Mouse (Mus musculus) gastrocnemius, postnatal 36 days (tissue): ENCODE results near the gene Spns3. TPM values are rescaled to one million over a fixed set of nuclear protein-coding genes. Genes with fewer than 3 reads are reported as not detected.

Experiments used
- DNase-seq, 2 experiments: peaks; one replicate each; pipeline ENCODE4 v3.0.0; 2022
- intact Hi-C: fragments of 180-260 bp; cut with DNase I; formaldehyde crosslinking; loops from one replicate; pipeline ENCODE4 v1.15.1; 2025
- long read RNA-seq, 2 experiments: library from polyadenylated mRNA; stranded (forward); transcript quantifications; one replicate each; pipeline ENCODE4 v2.0.0; 2021
- total RNA-seq, 2 experiments: library from RNA; stranded (reverse); gene quantifications; 2 replicates each; pipeline ENCODE4 v1.2.3; 2021

Gene Spns3
- under 1 TPM; 0.10 to 0.12 TPM for total RNA-seq
- long read RNA-seq, experiment 1, result 0 reads
- long read RNA-seq, experiment 2, result 0 reads

DNA sequence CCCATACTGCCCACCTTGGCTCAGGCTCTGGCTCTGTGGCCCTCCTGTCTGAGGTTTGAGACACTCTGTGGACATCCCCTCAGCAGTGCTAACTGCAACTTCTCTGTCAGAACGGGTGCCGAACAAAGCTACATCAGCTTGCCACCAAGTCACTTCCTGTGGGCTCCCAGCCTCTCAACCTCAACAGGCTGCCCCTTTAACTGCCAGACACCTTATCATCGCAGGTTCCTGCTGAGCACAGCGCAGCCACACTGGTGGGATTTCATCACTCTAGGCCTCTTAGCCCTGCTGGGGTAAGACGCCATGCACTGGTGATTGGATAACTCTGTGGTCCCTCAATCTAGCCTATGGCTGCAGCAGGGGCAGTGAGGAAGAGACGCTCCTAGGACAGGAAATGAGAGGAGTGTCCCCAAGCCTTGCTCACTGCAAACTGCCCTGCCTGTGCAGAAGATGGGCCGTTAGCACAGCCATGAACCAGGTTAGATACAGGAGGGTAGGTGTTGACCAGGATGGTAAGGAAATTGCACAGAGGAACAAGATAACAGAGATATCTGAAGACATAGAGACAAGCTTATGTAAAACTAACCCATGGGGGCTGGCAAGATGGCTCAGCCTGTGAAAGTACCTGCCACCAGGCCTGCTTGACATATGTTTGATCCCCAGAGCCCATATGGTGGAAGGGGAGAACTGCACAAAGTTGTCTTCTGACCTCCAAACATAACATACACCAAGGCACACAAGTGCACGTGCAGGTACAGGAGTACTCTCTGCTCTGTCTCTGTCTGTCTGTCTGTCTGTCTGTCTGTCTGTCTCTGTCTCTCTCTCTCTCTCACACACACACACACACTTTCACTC, at the start of gene Spns3:
Gene Spns3 (minus strand): TSS at position 373 of the 855 bp plus-strand sequence.
- intact Hi-C loops, result no loop called here
- no peak for DNase-seq

DNA sequence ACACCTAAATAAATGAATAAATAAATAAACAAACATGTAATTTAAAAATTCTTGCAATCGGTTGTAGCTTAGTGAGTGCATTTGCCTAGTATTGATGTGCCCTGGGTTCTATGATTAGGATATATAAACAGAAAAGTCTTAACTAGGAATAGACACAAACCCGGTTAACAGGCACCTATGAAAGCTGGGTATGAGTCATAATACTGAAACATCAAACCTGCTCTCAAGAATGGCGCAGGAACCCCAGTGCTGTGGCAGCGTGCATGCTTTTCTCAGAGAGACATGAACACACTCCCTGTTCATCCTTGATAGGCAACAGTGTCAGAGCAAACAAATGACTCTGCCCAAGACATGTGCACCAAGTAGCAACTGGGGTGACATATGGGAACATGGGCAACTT, 47.5 kb upstream of the Spns3 start:
- intact Hi-C loops, result no loop called here
- no peak for DNase-seq

DNA sequence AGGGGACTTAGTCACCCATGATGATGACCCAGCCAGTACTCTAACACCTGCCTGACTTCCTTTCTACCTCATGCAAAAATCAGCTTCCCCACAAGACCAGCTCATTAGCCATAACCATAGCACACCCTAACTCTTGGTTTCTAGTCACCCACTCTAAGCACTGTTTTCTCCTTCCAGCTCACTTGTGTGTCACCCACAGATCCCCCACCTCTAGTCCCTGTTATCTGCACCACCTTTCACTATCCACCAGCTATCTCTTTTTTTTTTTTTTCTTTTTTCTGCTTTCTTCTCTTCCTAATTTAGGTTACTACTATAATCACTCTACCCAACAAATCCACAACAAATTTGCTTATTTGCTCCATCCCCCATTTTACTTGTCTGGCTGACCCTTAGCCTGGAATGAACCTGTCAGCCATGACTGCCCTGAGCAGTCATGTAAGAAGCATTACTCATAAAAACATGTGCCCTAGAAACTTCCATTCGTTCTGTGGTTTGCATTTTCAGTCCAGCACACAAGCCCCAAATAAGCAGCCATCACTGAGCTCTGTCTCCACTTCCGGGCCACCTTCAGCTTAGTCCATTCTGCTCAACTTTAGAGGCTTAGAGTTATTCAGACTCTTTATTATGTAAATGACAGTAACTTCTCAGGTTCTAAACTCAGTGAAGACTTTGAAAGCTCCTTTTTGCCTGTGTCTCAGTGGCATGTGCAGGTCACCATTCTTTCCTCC, 44.9 kb upstream of the Spns3 start:
- DNase-seq, result no peak
- intact Hi-C loops, result no loop called here

DNA sequence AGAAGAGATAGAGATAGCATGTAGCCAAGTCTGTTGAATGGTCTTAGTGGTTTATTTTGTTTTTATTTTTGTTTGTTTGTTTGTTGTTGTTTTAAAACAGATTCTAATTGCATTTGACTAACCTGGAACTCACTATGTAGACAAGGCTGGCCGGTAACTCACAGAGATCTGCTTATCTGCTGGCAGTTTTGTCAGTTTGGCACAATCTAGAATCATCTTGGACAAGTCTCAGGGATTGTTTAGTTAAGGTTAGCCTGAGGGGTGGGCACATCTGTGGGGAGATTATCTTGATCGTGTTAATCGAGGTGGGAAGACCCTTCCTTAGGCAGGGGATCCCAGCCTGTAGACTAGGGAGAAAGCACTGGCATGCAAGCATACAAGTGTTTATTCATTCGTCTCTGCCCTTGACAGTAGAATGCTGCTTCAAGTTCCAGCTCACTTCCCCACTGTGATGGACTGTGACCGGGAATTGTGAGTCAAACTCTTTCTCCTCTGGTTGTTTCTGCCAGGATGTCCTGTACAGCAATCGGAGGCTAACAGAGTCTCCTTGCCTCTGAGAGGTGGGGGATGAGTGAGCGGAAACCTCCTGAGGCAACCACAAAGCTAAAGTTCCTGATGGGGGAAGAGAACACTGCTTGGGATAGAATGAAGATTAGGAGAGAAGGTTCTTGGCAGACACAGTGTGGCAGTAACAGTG, 37.4 kb upstream of the Spns3 start:
- DNase-seq, result no peak
- intact Hi-C loops, result no loop called here

DNA sequence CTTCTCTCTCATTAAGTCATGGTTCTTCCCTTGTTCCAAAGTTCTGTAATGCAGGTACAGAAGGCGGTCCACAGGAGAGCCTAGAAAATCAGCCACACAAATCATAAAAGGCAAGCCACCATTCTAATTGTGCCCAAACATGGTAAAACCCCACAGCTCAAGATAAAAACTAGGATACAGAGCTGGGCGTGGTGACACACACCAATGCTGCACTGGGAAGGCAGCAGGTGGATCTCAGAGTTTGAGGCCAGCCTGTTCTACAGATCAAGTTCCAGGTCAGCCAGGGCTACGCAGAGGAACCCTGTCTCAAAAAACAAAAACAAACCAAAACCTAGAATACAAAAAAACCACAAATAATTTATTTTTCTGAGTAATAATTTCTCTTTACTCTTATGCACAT, 36.3 kb upstream of the Spns3 start:
- intact Hi-C loops, result no loop called here
- no peak for DNase-seq

DNA sequence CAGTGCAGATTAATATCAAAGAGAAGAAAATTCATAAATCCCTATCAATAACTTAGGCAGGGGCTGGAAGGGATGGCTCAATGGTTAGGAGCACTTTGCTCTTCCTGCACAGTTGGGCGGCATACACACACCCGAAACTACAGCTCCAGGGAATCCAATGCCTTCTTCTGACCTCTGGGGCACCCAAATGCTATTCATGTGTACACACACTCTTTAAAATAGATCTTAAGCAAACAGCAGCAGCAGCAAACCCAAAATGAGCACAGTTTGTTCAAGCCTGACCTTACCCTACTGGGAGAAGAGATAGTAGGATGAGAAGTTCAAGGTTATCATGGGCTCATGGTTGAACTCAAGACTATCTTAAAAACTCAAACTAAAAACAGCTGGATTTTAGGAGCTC, 32.8 kb upstream of the Spns3 start:
- intact Hi-C loops, result loop anchor here (2.0 kb wide), 1 partner anchor 24 kb away; the partner anchor contains the start of gene Ube2g1
- DNase-seq, result no peak

DNA sequence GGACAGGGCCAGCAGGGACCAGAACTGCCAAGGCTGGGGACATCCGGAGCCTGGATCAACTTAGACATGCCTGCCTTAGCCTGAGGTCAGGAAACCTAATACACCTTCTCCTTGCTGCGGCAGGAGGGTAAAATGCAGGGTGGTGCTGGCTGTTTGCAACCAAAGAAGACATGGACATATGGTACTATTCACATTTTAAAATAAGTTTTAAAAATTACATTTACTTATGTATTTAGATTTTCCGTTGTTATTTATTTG, 32.1 kb upstream of the Spns3 start:
- peak in 1 of 2 experiments; percentile 29 for DNase-seq
- intact Hi-C loops, result loop anchor here (2.0 kb wide), 1 partner anchor 24 kb away; the partner anchor contains the start of gene Ube2g1

DNA sequence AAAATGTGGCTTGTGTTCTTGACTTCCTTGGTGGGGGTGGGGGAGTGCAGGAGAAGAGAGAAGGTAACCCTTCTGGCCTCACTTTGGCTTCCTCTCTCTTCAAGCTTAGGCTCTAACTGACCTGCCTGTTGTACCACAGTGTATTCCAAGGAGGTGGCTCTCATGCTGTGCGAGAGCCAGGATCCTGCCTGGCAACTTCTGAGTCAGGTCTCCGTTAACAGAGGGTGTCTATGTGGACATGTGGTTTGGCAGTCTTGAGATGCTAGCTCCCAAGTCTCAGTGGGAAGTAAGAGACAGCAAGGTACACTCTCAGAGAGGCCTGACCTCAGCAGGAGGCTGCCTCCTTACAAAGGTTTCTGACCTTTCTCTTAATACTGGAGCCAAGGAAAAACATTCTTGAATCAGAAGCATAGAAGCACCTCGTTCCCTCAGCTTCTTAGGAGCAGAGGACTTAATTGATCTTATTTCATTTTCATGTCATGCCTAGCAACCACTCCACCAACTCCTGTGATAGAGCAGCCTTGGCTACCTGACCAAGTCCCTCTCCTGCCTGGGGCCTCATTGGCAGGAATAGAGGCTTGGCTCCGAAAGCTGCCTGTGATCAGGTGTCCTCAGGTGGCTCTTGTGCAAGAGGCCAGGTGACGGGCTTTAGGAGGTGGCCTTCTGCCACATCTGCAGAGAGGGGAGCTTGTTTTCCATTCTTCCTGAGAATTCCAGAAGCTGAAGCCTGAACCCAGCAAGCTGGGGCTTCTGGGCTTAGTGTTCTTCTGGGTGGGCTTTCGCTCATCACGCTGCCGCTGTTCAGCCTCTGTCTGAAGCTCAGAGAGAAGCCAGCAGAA, 31.5 kb upstream of the Spns3 start:
- intact Hi-C loops, result loop anchor here (2.0 kb wide), 1 partner anchor 25 kb away; the partner anchor contains the start of gene Ube2g1
- peak; percentile 51 to 53 for DNase-seq

DNA sequence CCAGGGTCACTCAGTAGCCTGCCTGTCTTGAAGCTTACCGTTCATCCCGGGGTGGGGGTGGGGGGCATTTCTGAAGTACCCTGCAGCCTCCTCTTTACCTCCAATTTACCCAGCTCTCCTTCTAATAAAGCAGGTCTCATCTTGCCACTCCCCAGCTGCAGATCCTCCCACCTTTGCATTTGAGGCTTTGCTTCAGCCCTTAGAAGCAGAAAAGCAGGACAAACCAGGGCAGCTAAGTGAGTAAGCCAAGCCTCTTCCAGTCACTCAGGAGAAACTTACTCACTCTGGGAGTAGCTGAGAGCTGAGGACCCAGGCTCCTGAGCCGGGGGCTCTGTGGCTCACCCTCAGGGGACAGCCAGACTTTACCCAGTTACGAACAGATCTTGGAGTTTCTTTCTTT, 28.2 kb upstream of the Spns3 start:
- DNase-seq, result no peak
- intact Hi-C loops, result no loop called here

DNA sequence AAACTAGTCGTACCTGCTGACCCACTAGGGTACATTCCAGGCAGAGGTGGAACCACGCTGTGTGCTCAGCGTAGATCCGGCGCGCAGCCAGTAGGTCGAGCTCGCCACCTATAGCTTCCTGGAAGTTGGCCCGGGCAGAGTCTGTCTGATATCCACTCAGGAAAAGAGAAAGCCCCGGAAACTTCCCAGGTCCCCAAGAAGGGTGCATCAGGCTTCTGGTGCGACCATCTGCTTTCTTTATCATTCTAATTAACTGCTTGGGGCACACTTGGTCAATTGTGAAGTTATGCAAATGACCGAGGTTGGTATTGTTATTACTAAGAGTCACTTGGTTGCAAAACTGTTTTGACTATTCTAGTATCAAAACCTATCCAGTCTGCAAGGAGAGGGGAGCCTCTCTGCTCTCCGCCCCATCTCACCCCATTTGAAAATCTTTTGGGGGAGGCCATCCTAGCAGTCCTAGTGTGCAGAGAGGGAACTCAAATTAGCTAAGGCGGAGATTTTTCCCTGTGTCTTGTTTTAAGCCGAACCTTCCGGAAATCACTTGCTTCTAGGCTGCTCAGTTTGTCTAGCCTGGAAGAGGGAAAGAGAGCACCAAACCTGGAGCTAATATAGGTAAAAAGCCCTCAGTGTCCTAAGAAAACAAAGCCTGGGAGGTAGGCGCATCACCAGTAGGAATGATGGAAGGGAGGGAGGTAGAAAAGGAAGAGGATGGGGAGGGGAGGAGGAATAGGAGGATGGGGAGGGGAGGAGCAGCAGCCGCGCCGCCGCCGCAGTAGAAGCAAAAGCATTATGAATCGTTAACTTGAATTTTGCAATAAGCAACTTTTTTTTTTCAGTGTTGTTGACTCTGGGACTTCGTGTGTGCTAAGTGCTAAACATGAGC, 26.4 kb upstream of the Spns3 start:
- no peak for DNase-seq
- intact Hi-C loops, result no loop called here

DNA sequence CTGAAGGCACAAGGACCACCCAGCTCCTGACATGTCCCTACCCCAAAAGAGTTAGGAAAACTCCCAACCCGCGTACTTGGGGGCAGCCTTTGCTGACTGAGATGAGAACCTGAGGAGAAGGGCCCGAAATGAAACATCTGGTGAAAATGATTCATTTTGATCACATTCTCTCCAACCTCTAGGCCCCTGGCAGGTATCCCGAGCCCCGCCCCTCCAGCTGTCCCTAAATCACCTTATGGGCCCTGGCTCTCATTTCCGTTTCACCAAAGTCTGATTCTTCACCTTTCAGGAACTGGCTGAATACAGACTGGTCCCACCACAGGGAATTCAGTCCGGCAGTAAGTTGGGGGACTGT, 25.8 kb upstream of the Spns3 start:
- intact Hi-C loops, result no loop called here

DNA sequence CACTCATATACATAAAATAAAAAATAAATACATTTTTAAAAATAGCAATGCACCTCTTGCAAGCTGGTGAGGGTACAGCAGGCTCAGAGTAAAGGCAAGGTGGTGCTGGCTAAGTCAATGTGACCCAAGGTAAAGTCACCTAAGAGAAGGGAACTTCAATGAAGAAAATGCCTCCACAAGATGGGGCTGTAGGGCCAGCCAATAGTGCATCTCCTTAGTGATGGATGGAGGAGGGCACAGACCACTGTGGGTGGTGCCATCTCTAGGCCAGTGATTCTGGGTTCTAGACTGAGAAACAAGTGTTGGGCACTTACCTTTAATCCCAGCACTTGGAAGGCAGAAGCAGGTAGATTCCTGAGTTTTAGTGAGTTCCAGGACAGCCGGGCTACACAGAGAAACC, 23.5 kb upstream of the Spns3 start:
- no peak for DNase-seq
- intact Hi-C loops, result loop anchor here (1.0 kb wide), 1 partner anchor 151 kb away; no protein-coding TSS in a partner anchor

More for the DNA sequence above, 25.8 kb upstream of the Spns3 start:
- DNase-seq, result no peak

DNA sequence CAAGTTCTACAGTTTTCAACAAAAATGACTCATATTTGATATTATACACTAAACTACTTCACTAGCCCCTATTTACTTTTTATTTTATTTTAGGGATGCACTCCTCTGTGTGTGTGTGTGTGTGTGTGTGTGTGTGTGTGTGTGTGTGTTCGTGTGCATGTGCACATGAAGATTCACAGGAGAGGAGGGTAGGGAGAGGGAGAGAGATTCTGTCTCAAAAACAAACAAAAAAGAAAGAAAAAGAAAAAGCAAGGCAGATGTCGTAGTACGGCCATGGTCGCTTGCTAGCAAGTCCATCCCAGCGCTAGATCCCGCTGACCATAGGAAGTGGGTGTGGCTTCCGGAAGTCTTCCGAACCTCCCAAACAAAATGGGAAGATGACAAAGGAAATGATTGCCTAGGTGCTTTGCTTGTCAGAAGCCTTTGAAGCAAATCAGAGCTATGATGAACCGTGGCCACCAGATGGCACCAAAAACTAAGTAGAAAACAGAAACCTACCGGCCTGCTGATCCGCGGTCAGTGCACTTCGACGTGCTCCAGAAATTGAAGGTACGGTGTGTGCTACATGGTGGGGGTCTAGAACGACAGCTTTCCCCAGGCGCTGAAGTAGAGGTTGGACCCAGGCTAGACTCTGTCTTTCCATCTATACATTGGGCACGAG, 20.1 kb upstream of the Spns3 start:
- intact Hi-C loops, result loop anchor here (2.0 kb wide), 1 partner anchor 152 kb away; no protein-coding TSS in a partner anchor

DNA sequence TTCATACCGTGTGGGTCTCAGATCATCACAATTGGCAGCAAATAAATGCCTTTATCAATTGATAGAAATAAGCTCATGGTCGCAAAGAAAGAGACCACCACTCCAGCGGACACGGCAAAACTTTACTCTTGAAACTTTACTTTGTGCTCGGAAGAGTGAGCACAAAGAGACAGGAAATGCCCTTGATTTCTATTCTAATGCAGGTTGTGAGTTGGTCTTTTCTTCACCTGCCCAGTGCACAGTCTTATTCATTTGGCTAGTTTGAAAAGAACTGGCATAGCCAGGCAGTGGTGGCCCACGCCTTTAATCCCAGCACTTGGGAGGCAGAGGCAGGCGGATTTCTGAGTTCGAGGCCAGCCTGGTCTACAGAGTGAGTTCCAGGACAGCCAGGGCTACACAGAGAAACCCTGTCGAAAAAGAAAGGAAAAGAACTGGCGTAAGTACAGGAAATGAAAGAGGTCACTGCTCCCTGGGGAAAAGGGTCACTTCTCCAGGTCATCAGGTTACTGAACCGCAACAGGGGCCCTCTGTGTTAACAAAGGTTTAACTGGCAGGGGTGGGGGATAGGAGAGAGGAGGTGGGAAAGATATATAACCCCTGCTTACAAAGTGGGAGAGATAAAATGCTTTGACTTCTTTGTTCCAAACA, 19.5 kb upstream of the Spns3 start:
- no peak for DNase-seq
- intact Hi-C loops, result loop anchor here (2.0 to 5.0 kb wide), 2 partner anchors 153 to 227 kb away; no protein-coding TSS in a partner anchor

More for the DNA sequence above, 20.1 kb upstream of the Spns3 start:
- peak; percentile 65 to 71 for DNase-seq

DNA sequence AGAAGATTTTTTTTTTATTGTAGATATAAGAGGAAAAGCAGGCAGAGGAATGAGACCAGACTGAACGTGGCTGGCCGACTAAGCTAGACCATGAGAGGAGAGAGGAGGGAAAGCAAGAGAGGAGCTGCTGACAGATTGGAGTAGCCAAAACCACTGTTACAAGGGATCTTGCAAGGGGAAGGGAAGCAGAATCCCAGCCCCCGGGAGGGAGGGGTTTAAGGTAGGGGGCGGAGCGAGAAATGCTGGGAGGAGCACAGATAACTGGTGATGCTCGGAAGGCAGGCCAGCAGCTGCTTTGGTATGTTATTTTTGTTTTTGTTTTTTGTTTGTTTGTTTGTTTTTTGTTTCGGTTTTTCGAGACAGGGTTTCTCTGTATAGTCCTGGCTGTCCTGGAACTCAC, 18.7 kb upstream of the Spns3 start:
- DNase-seq, result no peak
- intact Hi-C loops, result loop anchor here (5.0 kb wide), 1 partner anchor 227 kb away; no protein-coding TSS in a partner anchor

DNA sequence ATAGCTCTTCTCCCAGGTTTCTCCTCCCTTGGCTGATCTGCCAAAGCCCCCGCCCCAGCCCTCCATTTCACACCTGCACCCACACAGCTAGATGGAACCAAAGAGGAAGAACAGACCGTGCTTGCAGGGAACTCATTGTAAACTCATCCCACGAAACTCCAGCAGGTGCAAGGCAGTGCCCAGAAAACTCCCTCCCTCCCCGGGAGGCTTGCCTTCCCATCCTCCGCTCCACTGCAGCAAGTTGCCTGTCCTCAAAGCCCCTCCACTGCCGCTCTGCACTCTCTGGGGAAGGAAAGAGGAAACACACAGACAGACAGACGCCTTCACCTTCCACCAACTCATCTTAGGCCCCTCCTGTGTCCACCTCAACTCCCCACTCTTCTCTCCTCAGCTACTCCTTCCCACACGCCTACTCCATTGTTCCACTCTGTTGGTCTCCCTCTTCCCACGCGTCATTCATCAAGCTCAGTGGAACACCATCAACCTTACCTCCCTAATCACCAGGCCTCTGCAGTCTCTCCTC, 16.6 kb upstream of the Spns3 start:
- intact Hi-C loops, result loop anchor here (2.0 to 5.0 kb wide), 2 partner anchors 130 to 225 kb away; no protein-coding TSS in a partner anchor
- no peak for DNase-seq

DNA sequence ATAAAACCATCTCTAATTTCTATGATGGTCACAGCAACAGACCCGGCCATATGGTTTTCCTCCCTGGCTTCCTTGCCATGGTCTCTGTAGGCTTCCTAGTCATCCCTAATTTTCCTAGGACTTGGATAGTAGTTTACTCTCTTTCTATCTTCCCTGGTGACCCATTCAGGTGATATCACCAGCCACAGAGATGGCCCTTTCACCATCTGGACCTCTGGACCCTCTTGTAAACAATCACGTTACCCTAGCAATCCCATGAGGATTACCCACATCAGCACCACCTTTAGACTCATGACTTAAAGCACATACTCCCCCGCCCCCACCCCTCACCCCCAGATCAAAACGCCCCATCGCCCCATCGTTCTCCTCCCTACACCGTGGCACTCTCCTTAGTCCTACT, 16.0 kb upstream of the Spns3 start:
- no peak for DNase-seq
- intact Hi-C loops, result loop anchor here (2.0 to 5.0 kb wide), 2 partner anchors 130 to 224 kb away; no protein-coding TSS in a partner anchor
